Mouse (Mus musculus) brown adipose tissue, adult 24 weeks (tissue): ENCODE data around the gene Atp11a. TPM values are rescaled to one million over a fixed set of nuclear protein-coding genes. Genes with fewer than 3 reads are reported as not detected.

ENCODE experiments used
- H3K27ac ChIP-seq: fragments of 200-500 bp; replicated peaks from 2 replicates; pipeline ENCODE4 v1.5.1; 2012; ENCODE audit warnings: low read depth, mild to moderate bottlenecking, low read length
- H3K4me1 ChIP-seq: fragments of 200-500 bp; 2 replicates; pipeline ENCODE4 v1.6.1; 2012; ENCODE audit warnings: low read length, mixed read lengths; ENCODE audit not compliant: control insufficient read depth, insufficient read depth, insufficient read length
- H3K4me3 ChIP-seq: fragments of 200-500 bp; 2 replicates; pipeline ENCODE4 v1.5.1; 2012; ENCODE audit warnings: low read depth, mild to moderate bottlenecking, low read length, moderate library complexity; ENCODE audit not compliant: insufficient read depth
- polyA plus RNA-seq: library from polyadenylated mRNA; stranded (reverse); fragments of >200 nt; gene quantifications from 2 replicates; pipeline ENCODE4 v1.2.4, GENCODE M21; 2012; ENCODE audit not compliant: missing spikeins, insufficient read depth, insufficient read length

The Atp11a gene
- polyA plus RNA-seq, 1 experiment: 7.4 TPM

- Histone ChIP-seq H3K4me1 (no peaks in the 10 kb centered on the region), H3K27ac (no peak overlapping the region), H3K4me3 (no peak overlapping the region)
Measured at GRCm38 (mm10) chr8:12822892-12823291, 66.1 kb downstream of the Atp11a start.

GRCm38 (mm10) chr8:12824562-12824961 lies 67.7 kb downstream of the Atp11a start:
- Histone ChIP-seq H3K27ac (no peak overlapping the region), H3K4me3 (no peak overlapping the region), H3K4me1 (no peaks in the 10 kb centered on the region)

GRCm38 (mm10) chr8:12825236-12825635 lies 68.4 kb downstream of the Atp11a start:
- H3K4me1 ChIP-seq: no peaks in the 10 kb centered on the region
- H3K4me3 ChIP-seq: no peak overlapping the region
- no peak overlapping the region for H3K27ac ChIP-seq

- no peak overlapping the region for H3K4me3 ChIP-seq
- no peak overlapping the region for H3K27ac ChIP-seq
- H3K4me1 ChIP-seq: no peaks in the 10 kb centered on the region
Measured at GRCm38 (mm10) chr8:12825686-12826237, 68.9 kb downstream of the Atp11a start.

- no peaks in the 10 kb centered on the region for H3K4me1 ChIP-seq
- no peak overlapping the region for H3K4me3 ChIP-seq
- H3K27ac ChIP-seq: no peak overlapping the region
Measured at GRCm38 (mm10) chr8:12827124-12827523, 70.3 kb downstream of the Atp11a start.

- Histone ChIP-seq H3K4me1 (no peaks in the 10 kb centered on the region), H3K4me3 (no peak overlapping the region), H3K27ac (no peak overlapping the region)
Measured at GRCm38 (mm10) chr8:12828298-12828697, 71.5 kb downstream of the Atp11a start.

- no peak overlapping the region for H3K27ac ChIP-seq
- H3K4me1 ChIP-seq: no peaks in the 10 kb centered on the region
- H3K4me3 ChIP-seq: no peak overlapping the region
Measured at GRCm38 (mm10) chr8:12829381-12829780, 72.6 kb downstream of the Atp11a start.

GRCm38 (mm10) chr8:12831659-12832589 lies 75.1 kb downstream of the Atp11a start:
- no peak overlapping the region for H3K27ac ChIP-seq
- H3K4me3 ChIP-seq: no peak overlapping the region
- H3K4me1 ChIP-seq: no peaks in the 10 kb centered on the region

GRCm38 (mm10) chr8:12833616-12834015 lies 76.8 kb downstream of the Atp11a start:
- no peak overlapping the region for H3K27ac ChIP-seq
- H3K4me1 ChIP-seq: no peaks in the 10 kb centered on the region
- no peak overlapping the region for H3K4me3 ChIP-seq

GRCm38 (mm10) chr8:12840834-12841233 lies 84.0 kb downstream of the Atp11a start:
- H3K27ac ChIP-seq: no peak overlapping the region

GRCm38 (mm10) chr8:12842342-12842995 lies 85.7 kb downstream of the Atp11a start:
- no peaks in the 10 kb centered on the region for H3K4me1 ChIP-seq
- no peak overlapping the region for H3K27ac ChIP-seq
- no peak overlapping the region for H3K4me3 ChIP-seq

More at GRCm38 (mm10) chr8:12840834-12841233, 84.0 kb downstream of the Atp11a start:
- Histone ChIP-seq H3K4me3 (no peak overlapping the region), H3K4me1 (no peaks in the 10 kb centered on the region)

GRCm38 (mm10) chr8:12844347-12844950 lies 87.6 kb downstream of the Atp11a start:
- Histone ChIP-seq H3K27ac (no peak overlapping the region), H3K4me3 (no peak overlapping the region), H3K4me1 (no peaks in the 10 kb centered on the region)

GRCm38 (mm10) chr8:12846447-12846846 lies 89.6 kb downstream of the Atp11a start:
- Histone ChIP-seq H3K4me1 (no peaks in the 10 kb centered on the region), H3K27ac (no peak overlapping the region), H3K4me3 (no peak overlapping the region)

GRCm38 (mm10) chr8:12851241-12851640 lies 94.4 kb downstream of the Atp11a start:
- Histone ChIP-seq H3K27ac (no peak overlapping the region), H3K4me1 (no peaks in the 10 kb centered on the region), H3K4me3 (no peak overlapping the region)

- Histone ChIP-seq H3K4me1 (no peaks in the 10 kb centered on the region), H3K4me3 (no peak overlapping the region), H3K27ac (no peak overlapping the region)
Measured at GRCm38 (mm10) chr8:12856038-12856437, 99.2 kb downstream of the Atp11a start.
